25 mouse cellular contexts compared by ENCODE assay signal in the genomic region with DNA sequence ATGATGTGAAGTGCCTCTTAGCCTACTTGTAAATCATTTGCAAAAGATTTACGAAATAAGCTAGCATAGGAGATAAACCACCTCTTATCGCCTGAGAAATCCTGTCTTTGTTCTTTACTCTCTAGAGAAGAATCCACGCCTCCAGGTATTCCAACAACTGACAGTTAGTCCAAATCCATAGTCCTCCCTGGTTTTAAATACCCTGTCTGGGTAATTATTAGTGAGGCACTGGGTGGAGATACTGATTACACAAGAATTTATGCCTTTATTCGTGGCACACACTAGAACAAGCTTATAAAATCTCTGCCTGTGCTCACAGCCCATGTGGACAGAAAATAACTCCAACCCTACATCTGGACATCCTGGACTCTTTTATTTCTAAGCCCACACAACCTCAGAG.
DNase-seq lines count a peak whose midpoint lies in the region; ATAC-seq and TF ChIP-seq lines count a peak whose summit lies in the region.
"Had no signal": no experiment of that assay in that cellular context is flagged by ENCODE, and none has a peak within 500 bp of the region (broad histone marks: within the 10 kb centered on the region; RNA-seq: fewer than 3 reads in every experiment).

No protein-coding gene starts in this region.

- no peaks in the 10 kb centered on the region for H3K9me3 ChIP-seq in liver, embryonic 11.5 days (ENCODE audit: control insufficient read depth, low read length)
- H3K9me3 ChIP-seq in stomach, embryonic 16.5 days (replicated peaks; ENCODE audit: control insufficient read depth, low read length): no peaks in the 10 kb centered on the region
- H3K9me3 ChIP-seq in stomach, postnatal 0 days (ENCODE audit: control insufficient read depth, low read length): no peaks in the 10 kb centered on the region
- no peaks in the 10 kb centered on the region for H3K9me3 ChIP-seq in liver, embryonic 16.5 days (replicated peaks; ENCODE audit: control insufficient read depth, low read length)
- H3K9me3 ChIP-seq: embryonic facial prominence, embryonic 12.5 days; embryonic facial prominence, embryonic 15.5 days; heart, embryonic 13.5 days had no signal

- H3K4me1 ChIP-seq in liver, adult 2 months (ENCODE audit: control insufficient read depth, insufficient read depth, low read length): peaks cover 12% of the 10 kb centered on the region
- no peaks in the 10 kb centered on the region for H3K4me1 ChIP-seq in liver, embryonic 11.5 days (replicated peaks; ENCODE audit: control insufficient read depth, insufficient read depth, low read length)
- no peaks in the 10 kb centered on the region for H3K4me1 ChIP-seq in stomach, embryonic 16.5 days (ENCODE audit: control insufficient read depth, insufficient read depth, low read length)
- H3K4me1 ChIP-seq in stomach, postnatal 0 days (replicated peaks; ENCODE audit: control insufficient read depth, insufficient read depth): no peaks in the 10 kb centered on the region
- no peaks in the 10 kb centered on the region; the same call in 1 of the 2 replicates for H3K4me1 ChIP-seq in liver, embryonic 16.5 days (ENCODE audit: control insufficient read depth, low read depth, low read length)
- H3K4me1 ChIP-seq: embryonic facial prominence, embryonic 12.5 days; embryonic facial prominence, embryonic 15.5 days; heart, embryonic 13.5 days had no signal

- H3K4me2 ChIP-seq in liver, embryonic 11.5 days: no peak overlapping the region
- H3K4me2 ChIP-seq in stomach, embryonic 16.5 days (ENCODE audit: low read depth, low read length): no peak overlapping the region
- H3K4me2 ChIP-seq in stomach, postnatal 0 days (replicated peaks; ENCODE audit: low read depth): no peak overlapping the region
- H3K4me2 ChIP-seq in liver, embryonic 16.5 days (ENCODE audit: low read depth, low read length): no peak overlapping the region
- H3K4me2 ChIP-seq: embryonic facial prominence, embryonic 12.5 days; embryonic facial prominence, embryonic 15.5 days; heart, embryonic 13.5 days; hindbrain, embryonic 14.5 days had no signal

- no peak overlapping the region for H3K4me3 ChIP-seq in liver, adult 2 months (ENCODE audit: insufficient read depth, low read depth, low read length)
- H3K4me3 ChIP-seq in liver, embryonic 11.5 days (ENCODE audit: low read depth, low read length): no peak overlapping the region
- H3K4me3 ChIP-seq in stomach, embryonic 16.5 days (replicated peaks; ENCODE audit: low read length): no peak overlapping the region
- no peak overlapping the region for H3K4me3 ChIP-seq in stomach, postnatal 0 days (ENCODE audit: low read depth, low read length)
- no peak overlapping the region for H3K4me3 ChIP-seq in liver, embryonic 16.5 days (ENCODE audit: low read depth, low read length)
- H3K4me3 ChIP-seq: embryonic facial prominence, embryonic 12.5 days; embryonic facial prominence, embryonic 15.5 days; gastrocnemius, adult 2 months; heart, embryonic 13.5 days had no signal

- 27% methylated on average over 4 of the region's 4 CpGs for WGBS in liver, adult 2 months
- WGBS in liver, embryonic 11.5 days: 74% methylated on average over 4 of the region's 4 CpGs
- 64% methylated on average over 4 of the region's 4 CpGs for WGBS in stomach, embryonic 16.5 days
- WGBS in stomach, postnatal 0 days: 58% methylated on average over 4 of the region's 4 CpGs
- 43% methylated on average over 4 of the region's 4 CpGs for WGBS in liver, embryonic 16.5 days (ENCODE audit: insufficient replicate concordance)

- peaks cover 10% of the 10 kb centered on the region for H3K36me3 ChIP-seq in liver, adult 2 months (ENCODE audit: control insufficient read depth, insufficient read depth, low read length)
- no peaks in the 10 kb centered on the region for H3K36me3 ChIP-seq in liver, embryonic 11.5 days (ENCODE audit: control insufficient read depth, insufficient read depth, low read length)
- no peaks in the 10 kb centered on the region for H3K36me3 ChIP-seq in stomach, embryonic 16.5 days (ENCODE audit: control insufficient read depth, insufficient read depth, low read length)
- no peaks in the 10 kb centered on the region for H3K36me3 ChIP-seq in stomach, postnatal 0 days (ENCODE audit: control insufficient read depth, insufficient read depth, low read length)
- H3K36me3 ChIP-seq in liver, embryonic 16.5 days (ENCODE audit: control insufficient read depth, insufficient read depth): no peaks in the 10 kb centered on the region
- H3K36me3 ChIP-seq: embryonic facial prominence, embryonic 12.5 days; embryonic facial prominence, embryonic 15.5 days; heart, embryonic 13.5 days had no signal

- no peak for TF ChIP-seq CTCF in liver, adult 2 months (IDR thresholded peaks at IDR 0.05; ENCODE audit: low read depth, low read length)
- TF ChIP-seq CTCF in stomach, postnatal 0 days (IDR thresholded peaks at IDR 0.05; ENCODE audit: low read depth): no peak

- no peak for ATAC-seq in liver, embryonic 11.5 days (replicated peaks; ENCODE audit: low FRiP score)
- ATAC-seq in stomach, embryonic 16.5 days (ENCODE audit: insufficient read depth, low FRiP score): peak; percentile 25; the same call in 1 of the 2 replicates
- ATAC-seq in stomach, postnatal 0 days (ENCODE audit: low FRiP score, low TSS enrichment): no peak
- peak; percentile 80 for ATAC-seq in liver, embryonic 16.5 days (ENCODE audit: low read depth)
- ATAC-seq: activated CD4-positive, CD25-positive, alpha-beta regulatory T cell, adult 4 months; forebrain, embryonic 14.5 days; forebrain, postnatal 0 days had no signal

- H3K79me2 ChIP-seq in liver, adult 2 months (ENCODE audit: control insufficient read depth, insufficient read depth, low read length): peaks cover 10% of the 10 kb centered on the region

- DNase-seq in liver, adult 2 months (ENCODE audit: extremely low read depth, low read depth, low spot score): peak; percentile 96
- no peak for DNase-seq in liver, embryonic 11.5 days (ENCODE audit: low spot score)
- DNase-seq in stomach, postnatal 0 days (ENCODE audit: low spot score): no peak
- DNase-seq in yolk sac, embryonic 10.5 days (ENCODE audit: low spot score): peak; percentile 56
- DNase-seq in urinary bladder, postnatal 36 days (ENCODE audit: low spot score in 2 of 2): no peak
- no peak for DNase-seq in layer of hippocampus, adult 11-12 months (ENCODE audit: low spot score)
- DNase-seq: adrenal gland, adult 8-10 months; adrenal gland, postnatal 25 days; cerebellum, adult 18-20 months; cerebellum, adult 9-10 months; cerebellum, postnatal 14 days; forebrain, postnatal 0 days; gastrocnemius, adult 2 months; gastrocnemius, postnatal 14 days; heart, adult 18-20 months; heart, postnatal 14 days; heart, postnatal 4 days had no signal

- no peaks in the 10 kb centered on the region for H3K27me3 ChIP-seq in liver, adult 2 months (ENCODE audit: control insufficient read depth, insufficient read depth, low read length)
- no peaks in the 10 kb centered on the region for H3K27me3 ChIP-seq in liver, embryonic 11.5 days (replicated peaks; ENCODE audit: control insufficient read depth, insufficient read depth, low read length)
- H3K27me3 ChIP-seq in stomach, embryonic 16.5 days (ENCODE audit: control insufficient read depth, insufficient read depth, low read length): no peaks in the 10 kb centered on the region
- H3K27me3 ChIP-seq in stomach, postnatal 0 days (ENCODE audit: control insufficient read depth, insufficient read depth, low read length): no peaks in the 10 kb centered on the region
- H3K27me3 ChIP-seq in liver, embryonic 16.5 days (ENCODE audit: control insufficient read depth, insufficient read depth, low read depth, low read length): no peaks in the 10 kb centered on the region
- H3K27me3 ChIP-seq: embryonic facial prominence, embryonic 12.5 days; embryonic facial prominence, embryonic 15.5 days; heart, embryonic 13.5 days had no signal

- TF ChIP-seq POLR2A in liver, adult 2 months (IDR thresholded peaks at IDR 0.05; ENCODE audit: extremely low read depth, insufficient read depth, low read length): no peak

- peak overlapping the region; percentile 37; the same call in 1 of the 2 replicates for H3K27ac ChIP-seq in liver, adult 2 months (replicated peaks; ENCODE audit: insufficient read depth, low read depth, low read length)
- H3K27ac ChIP-seq in liver, embryonic 11.5 days (ENCODE audit: low read depth, low read length): no peak overlapping the region
- H3K27ac ChIP-seq in stomach, embryonic 16.5 days (ENCODE audit: low read length): no peak overlapping the region
- H3K27ac ChIP-seq in stomach, postnatal 0 days (replicated peaks): no peak overlapping the region
- H3K27ac ChIP-seq in liver, embryonic 16.5 days (ENCODE audit: low read length): no peak overlapping the region; the same call in 1 of the 2 replicates
- H3K27ac ChIP-seq: embryonic facial prominence, embryonic 12.5 days; embryonic facial prominence, embryonic 15.5 days; gastrocnemius, adult 2 months; heart, embryonic 13.5 days; hindbrain, embryonic 14.5 days had no signal

- TF ChIP-seq EP300 in stomach, postnatal 0 days (optimal IDR thresholded peaks at IDR 0.05): no peak

- no peak overlapping the region for H3K9ac ChIP-seq in liver, adult 2 months (ENCODE audit: low read depth, low read length)
- no peak overlapping the region for H3K9ac ChIP-seq in liver, embryonic 11.5 days (ENCODE audit: low read depth, low read length)
- no peak overlapping the region for H3K9ac ChIP-seq in stomach, embryonic 16.5 days (ENCODE audit: low read length)
- no peak overlapping the region for H3K9ac ChIP-seq in stomach, postnatal 0 days (ENCODE audit: low read length)
- H3K9ac ChIP-seq in liver, embryonic 16.5 days (ENCODE audit: low read depth, low read length): no peak overlapping the region
- H3K9ac ChIP-seq: embryonic facial prominence, embryonic 12.5 days; embryonic facial prominence, embryonic 15.5 days; forebrain, postnatal 0 days; heart, embryonic 13.5 days; hindbrain, embryonic 14.5 days had no signal

Comparison
In these comparisons a context has a peak if more than half of its experiments do, and no peak if none do; other contexts are left out.
1. DNase-seq: peak in liver, adult 2 months (single experiment) and yolk sac, embryonic 10.5 days (single experiment); none in liver, embryonic 11.5 days (single experiment), stomach, postnatal 0 days (single experiment), urinary bladder, postnatal 36 days (0 of 2) and layer of hippocampus, adult 11-12 months (single experiment).
2. ATAC-seq: peak in stomach, embryonic 16.5 days (single experiment) and liver, embryonic 16.5 days (single experiment); none in liver, embryonic 11.5 days (single experiment) and stomach, postnatal 0 days (single experiment).